Mouse (Mus musculus) limb, embryonic 11.5 days (tissue): ENCODE measurements at regions not wholly inside any gene's neighbourhood (a gene's known extent, or its start where the extent isn't known, plus 50 kb on each side); places are given as distances from the start of the nearest gene placed in this dataset.

Experiments used
- ATAC-seq: fragments of 200-750 bp; cut with Nextera tagmentation; 2 replicates; pipeline ENCODE4 v1.8.0; 2017; ENCODE audit warnings: low read depth; ENCODE audit not compliant: insufficient number of reproducible peaks, low FRiP score, low TSS enrichment
- DNase-seq: peaks from one replicate; pipeline ENCODE4 v3.0.0-alpha.2; 2015; ENCODE audit warnings: low spot score
- H3K27ac ChIP-seq: fragments of 300-500 bp; sonication (generic); replicated peaks from 2 replicates; pipeline ENCODE4 v1.5.1; 2014; ENCODE audit warnings: low read depth, mild to moderate bottlenecking, low read length
- H3K27me3 ChIP-seq: fragments of 300-500 bp; sonication (generic); 2 replicates; pipeline ENCODE4 v1.6.1; 2014; ENCODE audit warnings: mild to moderate bottlenecking, low read length, mixed read lengths; ENCODE audit not compliant: control insufficient read depth, insufficient read depth
- H3K36me3 ChIP-seq: fragments of 300-500 bp; sonication (generic); 2 replicates; pipeline ENCODE4 v1.6.1; 2014; ENCODE audit warnings: mild to moderate bottlenecking, low read length, moderate library complexity, mixed read lengths; ENCODE audit not compliant: control insufficient read depth, insufficient read depth
- H3K4me1 ChIP-seq: fragments of 300-500 bp; sonication (generic); 2 replicates; pipeline ENCODE4 v1.6.1; 2014; ENCODE audit warnings: low read length, mixed read lengths; ENCODE audit not compliant: control insufficient read depth, insufficient read depth
- H3K4me2 ChIP-seq: fragments of 300-500 bp; sonication (generic); 2 replicates; pipeline ENCODE4 v1.6.1; 2014; ENCODE audit warnings: low read depth, mild to moderate bottlenecking, moderate library complexity; ENCODE audit not compliant: severe bottlenecking
- H3K4me3 ChIP-seq: fragments of 300-500 bp; sonication (generic); 2 replicates; pipeline ENCODE4 v1.5.1; 2014; ENCODE audit warnings: low read depth, low read length
- H3K9ac ChIP-seq: fragments of 300-500 bp; sonication (generic); 2 replicates; pipeline ENCODE4 v1.6.1; 2014; ENCODE audit warnings: mild to moderate bottlenecking, low read length
- H3K9me3 ChIP-seq: fragments of 300-500 bp; sonication (generic); 2 replicates; pipeline ENCODE4 v1.6.1; 2016; ENCODE audit warnings: low read length; ENCODE audit not compliant: control insufficient read depth
- WGBS: fragments of 180-500 bp; shearing (Covaris S2); extraction: QIAGEN DNeasy Blood & Tissue Kit; methylation state at CpG from one replicate; pipeline ENCODE4 v1.1.7; 2014; 5-methylcytosine and 5-hydroxymethylcytosine counted together

GRCm38 (mm10) chr13:32495063-32495462 is 156.5 kb upstream of the Gmds start:
- Histone ChIP-seq H3K27me3 (no peaks in the 10 kb centered on the region; the same call in 1 of the 2 replicates), H3K27ac (no peak overlapping the region), H3K4me2 (no peak overlapping the region), H3K9me3 (no peaks in the 10 kb centered on the region), H3K4me1 (peaks cover 9% of the 10 kb centered on the region), H3K36me3 (no peaks in the 10 kb centered on the region), H3K4me3 (no peak overlapping the region), H3K9ac (no peak overlapping the region)
- ATAC-seq (no peak), DNase-seq (peak; percentile 38)
- WGBS: 55% methylated on average over 6 of the region's 6 CpGs

DNA sequence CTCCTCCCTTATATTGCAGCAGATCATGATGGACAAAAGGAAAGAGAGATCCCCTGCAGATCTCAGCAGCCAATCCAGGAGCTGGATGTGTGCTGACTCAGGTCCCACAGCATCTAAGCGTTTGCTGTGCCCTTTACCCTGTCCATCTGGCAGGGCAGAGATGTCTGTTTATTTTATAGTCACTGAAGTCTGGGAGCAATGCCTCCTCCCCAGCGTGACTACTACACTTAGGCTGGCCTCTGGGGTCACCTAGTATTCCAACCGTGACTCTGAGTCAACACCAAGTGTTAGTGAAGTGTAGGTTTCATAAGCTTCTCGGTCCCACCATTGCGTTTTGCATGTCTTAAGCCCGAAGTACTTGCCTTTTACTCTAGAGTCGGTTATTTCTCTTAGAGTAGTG is 155.3 kb upstream of the Gmds start:
- no peak overlapping the region for H3K4me3 ChIP-seq
- WGBS: 58% methylated on average over 7 of the region's 7 CpGs
- no peak overlapping the region for H3K27ac ChIP-seq
- no peak overlapping the region for H3K9ac ChIP-seq
- no peaks in the 10 kb centered on the region for H3K9me3 ChIP-seq
- no peaks in the 10 kb centered on the region; the same call in 1 of the 2 replicates for H3K27me3 ChIP-seq
- no peak overlapping the region for H3K4me2 ChIP-seq
- H3K36me3 ChIP-seq: no peaks in the 10 kb centered on the region
- ATAC-seq (no peak), DNase-seq (no peak)
- H3K4me1 ChIP-seq: peaks cover 9% of the 10 kb centered on the region

DNA sequence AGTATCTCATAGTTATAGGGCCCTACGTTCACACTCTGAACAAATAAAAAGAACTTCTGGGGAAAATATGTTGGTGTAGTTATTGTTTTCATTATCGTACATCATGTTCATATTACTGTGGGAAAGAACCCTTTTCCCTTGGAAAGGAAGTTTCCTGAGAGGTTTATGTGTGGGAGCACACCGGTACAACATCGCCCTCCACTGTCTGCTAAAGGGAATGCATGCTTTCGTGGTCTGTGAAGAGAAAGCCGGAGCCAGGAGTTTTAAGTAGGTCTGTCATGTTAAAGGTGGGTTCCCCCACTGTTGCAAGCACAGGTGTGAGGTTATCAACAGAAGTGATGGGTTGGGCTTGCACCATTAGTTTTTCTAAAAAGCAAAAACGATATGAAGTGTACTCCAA is 154.8 kb upstream of the Gmds start:
- Histone ChIP-seq H3K4me3 (no peak overlapping the region), H3K4me2 (no peak overlapping the region), H3K27ac (no peak overlapping the region), H3K27me3 (no peaks in the 10 kb centered on the region; the same call in 1 of the 2 replicates), H3K9me3 (no peaks in the 10 kb centered on the region), H3K4me1 (peaks cover 9% of the 10 kb centered on the region), H3K9ac (no peak overlapping the region), H3K36me3 (no peaks in the 10 kb centered on the region)
- DNase-seq (peak; percentile 83), ATAC-seq (no peak)
- WGBS: 24% methylated on average over 7 of the region's 7 CpGs

DNA sequence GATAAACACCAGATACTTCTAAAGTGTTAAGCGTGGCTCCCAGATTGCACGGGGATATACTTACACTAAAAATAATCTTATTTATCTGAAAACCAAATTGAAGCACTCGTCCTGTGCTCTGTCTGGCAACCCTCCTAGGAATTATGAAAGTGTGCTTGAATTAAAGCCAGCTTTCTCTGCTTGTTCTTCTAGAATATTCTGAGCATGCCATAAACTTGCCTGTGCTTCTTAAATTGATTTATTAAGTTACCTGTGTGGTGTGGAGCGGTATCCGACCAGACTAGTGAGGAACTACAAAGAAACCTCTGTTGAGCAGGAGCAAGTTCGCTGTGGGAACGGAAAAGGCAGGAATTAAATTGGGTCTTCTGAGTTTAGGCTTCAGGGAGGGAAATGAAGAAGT is 154.0 kb upstream of the Gmds start:
- whole genome bisulfite sequencing: 56% methylated on average over 7 of the region's 7 CpGs
- no peaks in the 10 kb centered on the region for H3K9me3 ChIP-seq
- ATAC-seq (no peak), DNase-seq (no peak)
- H3K4me2 ChIP-seq: no peak overlapping the region
- H3K9ac ChIP-seq: no peak overlapping the region
- no peak overlapping the region for H3K27ac ChIP-seq
- H3K27me3 ChIP-seq: no peaks in the 10 kb centered on the region; the same call in 1 of the 2 replicates
- H3K4me1 ChIP-seq: peaks cover 9% of the 10 kb centered on the region
- H3K4me3 ChIP-seq: no peak overlapping the region
- H3K36me3 ChIP-seq: no peaks in the 10 kb centered on the region

GRCm38 (mm10) chr13:32481444-32482058 is 143.0 kb upstream of the Gmds start:
- Histone ChIP-seq H3K4me2 (no peak overlapping the region), H3K4me3 (no peak overlapping the region), H3K9me3 (no peaks in the 10 kb centered on the region), H3K4me1 (peaks cover 26% of the 10 kb centered on the region), H3K27ac (peak overlapping the region; percentile 71), H3K9ac (no peak overlapping the region), H3K27me3 (no peaks in the 10 kb centered on the region), H3K36me3 (no peaks in the 10 kb centered on the region)
- peak; percentile 63 for DNase-seq
- 35% methylated on average over 8 of the region's 8 CpGs for WGBS
- peak; percentile 82 for ATAC-seq

DNA sequence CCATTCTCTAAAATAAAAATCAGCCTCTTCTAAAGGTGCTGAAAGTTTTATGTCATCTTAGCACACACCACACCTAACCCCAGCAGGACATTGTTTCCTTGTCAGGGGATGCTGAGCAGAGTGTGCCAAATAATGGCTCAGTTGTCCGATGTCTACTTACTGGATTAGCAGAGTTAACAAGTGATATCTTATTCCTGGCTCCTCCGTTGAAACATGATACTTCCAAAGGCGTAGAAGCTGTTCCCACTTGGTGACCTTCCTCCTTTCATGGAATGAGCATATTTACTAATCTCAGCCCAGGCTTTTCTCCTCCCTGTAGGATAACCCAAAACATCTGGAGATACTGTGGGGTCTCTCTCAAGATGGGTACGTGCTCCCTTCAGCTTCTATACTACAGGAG is 141.5 kb upstream of the Gmds start:
- H3K36me3 ChIP-seq: no peaks in the 10 kb centered on the region
- no peak overlapping the region for H3K9ac ChIP-seq
- 7% methylated on average over 4 of the region's 4 CpGs for WGBS
- no peaks in the 10 kb centered on the region for H3K9me3 ChIP-seq
- no peaks in the 10 kb centered on the region for H3K27me3 ChIP-seq
- ATAC-seq: no peak
- no peak overlapping the region for H3K4me3 ChIP-seq
- H3K27ac ChIP-seq: no peak overlapping the region
- peaks cover 26% of the 10 kb centered on the region for H3K4me1 ChIP-seq
- no peak overlapping the region for H3K4me2 ChIP-seq
- DNase-seq: no peak

DNA sequence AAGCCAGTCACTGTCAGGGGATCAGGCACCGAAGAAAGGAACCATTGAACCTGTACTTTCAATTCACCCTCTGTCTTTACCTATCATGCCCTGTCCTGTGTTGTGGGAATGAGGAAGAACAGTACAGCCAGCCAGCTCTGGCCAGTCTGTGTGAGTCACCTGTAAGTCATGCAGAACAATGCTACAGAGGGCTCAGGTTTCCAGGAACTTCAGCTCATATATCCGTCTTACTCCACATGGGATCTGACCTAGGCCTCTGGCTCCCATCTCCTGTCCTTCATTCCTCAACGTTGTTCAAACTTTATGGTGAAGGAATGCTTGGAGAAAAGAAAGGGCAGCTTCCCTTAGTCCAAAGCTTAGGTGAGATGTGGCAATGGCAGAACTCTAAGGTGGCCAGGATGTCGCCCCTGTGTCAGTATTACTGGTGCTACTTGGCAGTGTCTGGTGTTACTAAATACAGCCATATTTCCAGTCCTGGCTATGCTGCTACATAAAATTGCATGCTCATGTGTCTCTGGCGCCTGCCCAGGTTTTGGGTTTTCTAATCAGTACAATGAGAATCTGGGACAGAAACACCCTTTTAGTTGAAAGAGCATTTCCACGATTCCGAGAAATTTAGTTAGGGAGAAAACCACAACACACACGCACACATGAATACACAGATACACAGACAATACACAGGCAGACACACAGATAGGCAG is 140.7 kb upstream of the Gmds start:
- Histone ChIP-seq H3K36me3 (no peaks in the 10 kb centered on the region), H3K4me2 (no peak overlapping the region), H3K9me3 (no peaks in the 10 kb centered on the region), H3K4me3 (no peak overlapping the region), H3K27ac (no peak overlapping the region), H3K4me1 (peaks cover 26% of the 10 kb centered on the region), H3K27me3 (no peaks in the 10 kb centered on the region), H3K9ac (no peak overlapping the region)
- DNase-seq: no peak
- 70% methylated on average over 8 of the region's 8 CpGs for WGBS
- no peak for ATAC-seq

DNA sequence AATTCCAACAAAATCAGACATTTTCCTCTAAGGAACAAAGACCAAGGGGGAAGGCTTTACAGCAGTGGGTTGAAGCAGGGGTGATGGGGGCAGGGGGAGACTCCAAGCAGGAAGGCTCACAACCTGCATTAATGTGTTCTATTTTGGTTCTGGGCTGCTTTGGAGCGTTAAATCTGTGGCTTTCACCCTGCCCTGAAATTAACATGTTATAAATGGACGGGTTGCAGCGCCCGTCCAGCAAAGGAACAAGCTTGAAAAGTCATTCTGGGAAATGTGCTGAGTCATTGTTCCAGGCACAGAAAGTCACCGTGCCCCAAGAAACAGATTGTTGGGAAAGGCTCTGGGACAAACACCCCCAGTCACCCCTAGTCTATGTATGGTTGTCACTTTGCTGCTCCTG is 127.2 kb upstream of the Gmds start:
- no peak overlapping the region for H3K27ac ChIP-seq
- no peak for DNase-seq
- no peaks in the 10 kb centered on the region for H3K9me3 ChIP-seq
- H3K4me2 ChIP-seq: no peak overlapping the region
- H3K27me3 ChIP-seq: no peaks in the 10 kb centered on the region
- ATAC-seq: no peak
- no peak overlapping the region for H3K4me3 ChIP-seq
- H3K9ac ChIP-seq: no peak overlapping the region
- no peaks in the 10 kb centered on the region for H3K36me3 ChIP-seq
- no peaks in the 10 kb centered on the region for H3K4me1 ChIP-seq
- 48% methylated on average over 5 of the region's 5 CpGs for WGBS
